In genomic region chr19:59393777-59394441, GRCm38 (mm10) we compare ENCODE assay signal across 12 mouse cellular contexts. TPM values are rescaled to one million over a fixed set of nuclear protein-coding genes. Genes with fewer than 3 reads are reported as not detected.
A peak's percentile ranks its signal among the peaks of the same experiment; 100 is the strongest.
DNase-seq lines count a peak whose midpoint lies in the region; ATAC-seq lines count a peak whose summit lies in the region.
"Had no signal": no experiment of that assay in that cellular context is flagged by ENCODE, and none has a peak within 500 bp of the region (broad histone marks: within the 10 kb centered on the region; RNA-seq: fewer than 3 reads in every experiment).

No protein-coding gene starts in this region.

- DNase-seq in midbrain, embryonic 10.5 days (ENCODE audit: low spot score): no peak
- DNase-seq in frontal cortex, adult 2 months (ENCODE audit: extremely low spot score in 1 of 2, low spot score in 1 of 2): peak; percentile 49 to 58
- peak; percentile 52 to 61 for DNase-seq in layer of hippocampus, postnatal 36 days
- peak; percentile 28 for DNase-seq in right cerebral cortex, postnatal 4 days
- DNase-seq in adrenal gland, adult 8-10 months: no peak
- no peak for DNase-seq in adrenal gland, adult 2 months
- DNase-seq: gastrocnemius, postnatal 10 days had no signal

- H3K9me3 ChIP-seq in midbrain, embryonic 16.5 days (replicated peaks; ENCODE audit: control insufficient read depth, low read length, poor library complexity, severe bottlenecking): no peaks in the 10 kb centered on the region
- no peaks in the 10 kb centered on the region for H3K9me3 ChIP-seq in midbrain, embryonic 10.5 days (replicated peaks)
- H3K9me3 ChIP-seq: limb, embryonic 13.5 days had no signal

- H3K9ac ChIP-seq in midbrain, embryonic 16.5 days (ENCODE audit: low read depth, low read length): no peak overlapping the region
- H3K9ac ChIP-seq: limb, embryonic 13.5 days had no signal

- no peak overlapping the region for H3K4me2 ChIP-seq in midbrain, embryonic 16.5 days (ENCODE audit: low read length)
- H3K4me2 ChIP-seq: limb, embryonic 13.5 days had no signal

- H3K36me3 ChIP-seq in midbrain, embryonic 16.5 days (ENCODE audit: control insufficient read depth, insufficient read depth, low read length): no peaks in the 10 kb centered on the region
- H3K36me3 ChIP-seq in midbrain, embryonic 10.5 days: no peaks in the 10 kb centered on the region
- H3K36me3 ChIP-seq: limb, embryonic 13.5 days had no signal

- ATAC-seq in midbrain, embryonic 16.5 days: peak; percentile 60
- no peak for ATAC-seq in erythroblast, adult 5-6 weeks (replicated peaks; ENCODE audit: low FRiP score, poor library complexity, severe bottlenecking)
- ATAC-seq: activated CD4-positive, CD25-positive, alpha-beta regulatory T cell, adult 4 months had no signal

- no peak overlapping the region for H3K27ac ChIP-seq in midbrain, embryonic 16.5 days (ENCODE audit: low read length)
- H3K27ac ChIP-seq in midbrain, embryonic 10.5 days (replicated peaks): no peak overlapping the region
- H3K27ac ChIP-seq: limb, embryonic 13.5 days; macrophage had no signal

- 19% methylated on average over 8 of the region's 8 CpGs for WGBS in midbrain, embryonic 16.5 days
- 18% methylated on average over 8 of the region's 8 CpGs for WGBS in midbrain, embryonic 10.5 days

- H3K27me3 ChIP-seq in midbrain, embryonic 16.5 days (ENCODE audit: control insufficient read depth, insufficient read depth, low read depth, low read length): peaks cover 5% of the 10 kb centered on the region
- H3K27me3 ChIP-seq in midbrain, embryonic 10.5 days (ENCODE audit: low read depth, poor library complexity, severe bottlenecking): peaks cover 72% of the 10 kb centered on the region

- no peak overlapping the region for H3K4me3 ChIP-seq in midbrain, embryonic 16.5 days (ENCODE audit: low read depth, low read length)
- H3K4me3 ChIP-seq in midbrain, embryonic 10.5 days: no peak overlapping the region
- H3K4me3 ChIP-seq: limb, embryonic 13.5 days had no signal

- H3K4me1 ChIP-seq in midbrain, embryonic 16.5 days (ENCODE audit: control insufficient read depth, insufficient read depth, low read length): no peaks in the 10 kb centered on the region; the same call in 1 of the 2 replicates
- peaks cover 14% of the 10 kb centered on the region for H3K4me1 ChIP-seq in midbrain, embryonic 10.5 days

RNA-seq across cellular contexts. Expression of gene Pdzd8, which starts 48.3 kb away (rescaled TPM):
- polyA plus RNA-seq in midbrain, embryonic 16.5 days (2015; fragmentation: Nextera tagmentation; extraction: Ambion mirVana): 9.4 TPM in 2 replicates
- 8.1 and 8.5 TPM in 2 replicates for polyA plus RNA-seq in midbrain, embryonic 10.5 days (2016; fragmentation: Nextera tagmentation; extraction: Ambion mirVana)
- 18.8 and 20.5 TPM in 2 replicates for polyA plus RNA-seq in frontal cortex, adult 2 months (2012; rRNA removed)
- 10 to 100 TPM; 49.9 to 50.0 TPM for total RNA-seq in layer of hippocampus, postnatal 36 days (2021)
- total RNA-seq in adrenal gland, adult 8-10 months (2022): 10 to 100 TPM; 31.1 to 37.7 (median 35.6) TPM
- 23.4 and 30.2 TPM in 2 replicates for total RNA-seq in erythroblast, adult 5-6 weeks (2015; ENCODE audit: low replicate concordance)
- total RNA-seq in erythroblast, adult 5-6 weeks (2017; ENCODE audit: low replicate concordance): 25.6 and 26.8 TPM in 2 replicates
- total RNA-seq in adrenal gland, adult 2 months (2021): 10 to 100 TPM; 32.1 to 33.7 TPM
- 10.2 and 11.3 TPM in 2 replicates for polyA plus RNA-seq in adrenal gland, adult 2 months (2012; rRNA removed)

Comparison
In these comparisons a context has a peak if more than half of its experiments do, and no peak if none do; other contexts are left out.
1. DNase-seq: peak in frontal cortex, adult 2 months (2 of 2), layer of hippocampus, postnatal 36 days (2 of 2) and right cerebral cortex, postnatal 4 days (single experiment); none in midbrain, embryonic 10.5 days (single experiment), adrenal gland, adult 8-10 months (single experiment) and adrenal gland, adult 2 months (single experiment).